Mouse (Mus musculus): ENCODE results near the gene Pigl. TPM values are rescaled to one million over a fixed set of nuclear protein-coding genes. Genes with fewer than 3 reads are reported as not detected.
A peak's percentile ranks its signal among the peaks of the same experiment; 100 is the strongest.

The Pigl gene
- polyA plus RNA-seq, 1 experiment from 2014 or later = 6.9 TPM

GRCm38 (mm10) chr11:62555896-62556412 lies 97.7 kb downstream of the Pigl start:
- no peak for ATAC-seq
- Histone ChIP-seq H3K4me1 (replicated peaks; ENCODE audit: control insufficient read depth, insufficient read depth, low read length) (peaks cover 30% of the 10 kb centered on the region), H3K4me3 (replicated peaks; ENCODE audit: low read length) (no peak overlapping the region), H3K36me3 (ENCODE audit: control insufficient read depth, insufficient read depth) (peaks cover 2% of the 10 kb centered on the region; the same call in 1 of the 2 replicates), H3K9ac (replicated peaks; ENCODE audit: low read depth, low read length) (no peak overlapping the region), H3K4me2 (ENCODE audit: low read length) (no peak overlapping the region), H3K27ac (ENCODE audit: low read length) (no peak overlapping the region), H3K9me3 (ENCODE audit: control insufficient read depth, low read length) (no peaks in the 10 kb centered on the region), H3K27me3 (replicated peaks; ENCODE audit: control insufficient read depth, insufficient read depth, low read length) (no peaks in the 10 kb centered on the region)

- H3K4me1 ChIP-seq (replicated peaks; ENCODE audit: control insufficient read depth, insufficient read depth, low read length) = peaks cover 30% of the 10 kb centered on the region
- peaks cover 2% of the 10 kb centered on the region; the same call in 1 of the 2 replicates for H3K36me3 ChIP-seq (ENCODE audit: control insufficient read depth, insufficient read depth)
- H3K4me2 ChIP-seq (ENCODE audit: low read length) = no peak overlapping the region
- 80% methylated on average over 5 of the region's 5 CpGs for WGBS
- no peak overlapping the region for H3K9ac ChIP-seq (replicated peaks; ENCODE audit: low read depth, low read length)
- no peaks in the 10 kb centered on the region for H3K9me3 ChIP-seq (ENCODE audit: control insufficient read depth, low read length)
- H3K27me3 ChIP-seq (replicated peaks; ENCODE audit: control insufficient read depth, insufficient read depth, low read length) = no peaks in the 10 kb centered on the region
- H3K27ac ChIP-seq (ENCODE audit: low read length) = no peak overlapping the region
- no peak for ATAC-seq
- H3K4me3 ChIP-seq (replicated peaks; ENCODE audit: low read length) = no peak overlapping the region
These were observed 98.9 kb downstream of the Pigl start for GRCm38 (mm10) chr11:62557205-62557604.

- H3K9ac ChIP-seq (replicated peaks; ENCODE audit: low read depth, low read length) = no peak overlapping the region
- no peak overlapping the region for H3K4me2 ChIP-seq (ENCODE audit: low read length)
- ATAC-seq = no peak
- H3K4me1 ChIP-seq (replicated peaks; ENCODE audit: control insufficient read depth, insufficient read depth, low read length) = peaks cover 30% of the 10 kb centered on the region
- WGBS = 61% methylated on average over 2 of the region's 2 CpGs
- H3K27ac ChIP-seq (ENCODE audit: low read length) = no peak overlapping the region
- no peaks in the 10 kb centered on the region for H3K9me3 ChIP-seq (ENCODE audit: control insufficient read depth, low read length)
- peaks cover 2% of the 10 kb centered on the region; the same call in 1 of the 2 replicates for H3K36me3 ChIP-seq (ENCODE audit: control insufficient read depth, insufficient read depth)
- no peak overlapping the region for H3K4me3 ChIP-seq (replicated peaks; ENCODE audit: low read length)
- H3K27me3 ChIP-seq (replicated peaks; ENCODE audit: control insufficient read depth, insufficient read depth, low read length) = no peaks in the 10 kb centered on the region
These were observed 99.9 kb downstream of the Pigl start for GRCm38 (mm10) chr11:62558152-62558551.

GRCm38 (mm10) chr11:62558961-62559646 lies 100.8 kb downstream of the Pigl start:
- no peak overlapping the region for H3K9ac ChIP-seq (replicated peaks; ENCODE audit: low read depth, low read length)
- no peak overlapping the region for H3K27ac ChIP-seq (ENCODE audit: low read length)
- 77% methylated on average over 6 of the region's 6 CpGs for WGBS
- no peak overlapping the region for H3K4me3 ChIP-seq (replicated peaks; ENCODE audit: low read length)
- ATAC-seq = no peak
- peaks cover 22% of the 10 kb centered on the region for H3K4me1 ChIP-seq (replicated peaks; ENCODE audit: control insufficient read depth, insufficient read depth, low read length)
- H3K4me2 ChIP-seq (ENCODE audit: low read length) = no peak overlapping the region
- H3K36me3 ChIP-seq (ENCODE audit: control insufficient read depth, insufficient read depth) = no peaks in the 10 kb centered on the region; the same call in 1 of the 2 replicates
- no peaks in the 10 kb centered on the region for H3K9me3 ChIP-seq (ENCODE audit: control insufficient read depth, low read length)
- no peaks in the 10 kb centered on the region for H3K27me3 ChIP-seq (replicated peaks; ENCODE audit: control insufficient read depth, insufficient read depth, low read length)

- 38% methylated on average over 43 of the region's 43 CpGs for WGBS
- no peaks in the 10 kb centered on the region for H3K27me3 ChIP-seq (replicated peaks; ENCODE audit: control insufficient read depth, insufficient read depth, low read length)
- no peaks in the 10 kb centered on the region for H3K9me3 ChIP-seq (ENCODE audit: control insufficient read depth, low read length)
- ATAC-seq = no peak
- H3K4me3 ChIP-seq (replicated peaks; ENCODE audit: low read length) = peak overlapping the region; percentile 29
- H3K4me1 ChIP-seq (replicated peaks; ENCODE audit: control insufficient read depth, insufficient read depth, low read length) = peaks cover 8% of the 10 kb centered on the region; the same call in 1 of the 2 replicates
- H3K9ac ChIP-seq (replicated peaks; ENCODE audit: low read depth, low read length) = peak overlapping the region; percentile 36
- H3K36me3 ChIP-seq (ENCODE audit: control insufficient read depth, insufficient read depth) = no peaks in the 10 kb centered on the region
- peak overlapping the region; percentile 50 for H3K4me2 ChIP-seq (ENCODE audit: low read length)
- no peak overlapping the region for H3K27ac ChIP-seq (ENCODE audit: low read length)
These were observed 102.3 kb downstream of the Pigl start for GRCm38 (mm10) chr11:62560463-62561016.

GRCm38 (mm10) chr11:62563590-62563989 lies 105.3 kb downstream of the Pigl start:
- Histone ChIP-seq H3K36me3 (ENCODE audit: control insufficient read depth, insufficient read depth) (no peaks in the 10 kb centered on the region), H3K4me3 (replicated peaks; ENCODE audit: low read length) (no peak overlapping the region), H3K27me3 (replicated peaks; ENCODE audit: control insufficient read depth, insufficient read depth, low read length) (no peaks in the 10 kb centered on the region), H3K4me2 (ENCODE audit: low read length) (no peak overlapping the region), H3K9me3 (ENCODE audit: control insufficient read depth, low read length) (no peaks in the 10 kb centered on the region), H3K27ac (ENCODE audit: low read length) (no peak overlapping the region), H3K9ac (replicated peaks; ENCODE audit: low read depth, low read length) (no peak overlapping the region), H3K4me1 (replicated peaks; ENCODE audit: control insufficient read depth, insufficient read depth, low read length) (0 out of 2 replicates have a peak, but pooled peaks cover 3% of the 10 kb centered on the region)
- ATAC-seq = no peak
- 93% methylated on average over 2 of the region's 2 CpGs for WGBS

Other genes starting within 250 kb of the Pigl start
- gene Adora2b, start 209.5 kb upstream of the Pigl start, polyA plus RNA-seq (2015; fragmentation: Nextera tagmentation; extraction: Ambion mirVana) = 2.4 and 3.0 TPM in 2 replicates
- 10.9 and 11.2 TPM in 2 replicates for gene Zswim7, start 177.1 kb upstream of the Pigl start, polyA plus RNA-seq (2015; fragmentation: Nextera tagmentation; extraction: Ambion mirVana)
- gene Ttc19, start 177.0 kb upstream of the Pigl start, polyA plus RNA-seq (2015; fragmentation: Nextera tagmentation; extraction: Ambion mirVana) = 30.8 and 39.3 TPM in 2 replicates
- 186 and 203 TPM in 2 replicates for gene Ncor1, start 81 bp downstream of the Pigl start, polyA plus RNA-seq (2015; fragmentation: Nextera tagmentation; extraction: Ambion mirVana)
- gene Cenpv, start 80.8 kb downstream of the Pigl start, polyA plus RNA-seq (2015; fragmentation: Nextera tagmentation; extraction: Ambion mirVana) = 79.5 and 86.3 TPM in 2 replicates
- gene Ubb, start 92.7 kb downstream of the Pigl start, polyA plus RNA-seq (2015; fragmentation: Nextera tagmentation; extraction: Ambion mirVana) = 4,671 and 4,745 TPM in 2 replicates
- 19.1 and 27.2 TPM in 2 replicates for gene Trpv2, start 116.0 kb downstream of the Pigl start, polyA plus RNA-seq (2015; fragmentation: Nextera tagmentation; extraction: Ambion mirVana)
- 9.7 and 10.6 TPM in 2 replicates for gene Lrrc75a, start 190.1 kb downstream of the Pigl start, polyA plus RNA-seq (2015; fragmentation: Nextera tagmentation; extraction: Ambion mirVana)
- gene Mmgt2, start 190.2 kb downstream of the Pigl start, polyA plus RNA-seq (2015; fragmentation: Nextera tagmentation; extraction: Ambion mirVana) = 28.5 and 29.2 TPM in 2 replicates